Mouse (Mus musculus) frontal cortex, postnatal 14 days (tissue): ENCODE results near the gene Msx1.

Experiments
- DNase-seq, 2 experiments: peaks; one replicate each; pipeline ENCODE4 v3.0.0; 2022; ENCODE audit warnings: low spot score in 2 of 2

The Msx1 gene

DNA sequence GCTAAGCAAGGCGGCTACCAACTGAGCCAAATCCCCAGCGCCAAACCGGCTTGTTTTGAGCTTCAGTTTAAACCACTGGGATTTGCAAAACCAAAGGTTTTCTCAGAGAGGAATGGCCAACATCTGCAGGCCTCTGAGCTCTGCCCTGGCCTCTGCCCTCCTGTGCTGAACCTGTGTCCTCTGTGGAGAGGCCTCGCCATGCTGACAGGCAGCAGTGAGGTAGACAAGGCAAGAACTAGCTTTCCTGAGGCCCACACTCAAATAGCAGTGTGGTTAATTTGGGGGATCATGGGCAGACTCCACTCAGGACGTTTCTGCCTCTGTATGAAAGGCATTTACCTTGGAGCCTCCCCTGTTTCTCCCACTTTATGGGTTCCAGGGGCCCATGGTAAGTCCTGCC is 27.6 kb downstream of the Msx1 start:
- no peak for DNase-seq

DNA sequence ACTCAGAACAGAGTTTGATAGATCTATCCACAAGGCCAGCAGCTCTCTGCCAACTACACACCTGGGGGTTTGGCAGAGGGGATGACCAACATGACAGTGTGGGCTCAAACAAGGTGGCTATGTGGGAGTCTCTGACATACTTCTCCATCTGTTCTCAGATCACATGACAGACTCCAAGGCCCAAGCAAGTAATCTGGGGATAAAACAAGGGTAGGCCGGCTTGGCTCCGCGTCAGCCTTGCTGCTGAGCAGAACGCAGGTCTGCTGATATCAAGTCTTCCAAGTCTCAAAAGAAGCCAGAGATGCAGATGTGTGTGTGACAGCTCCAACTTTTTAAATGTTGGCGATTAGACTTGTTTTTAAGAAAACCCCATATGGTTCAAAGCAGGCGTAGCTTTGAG is 28.7 kb downstream of the Msx1 start:
- DNase-seq: no peak

DNA sequence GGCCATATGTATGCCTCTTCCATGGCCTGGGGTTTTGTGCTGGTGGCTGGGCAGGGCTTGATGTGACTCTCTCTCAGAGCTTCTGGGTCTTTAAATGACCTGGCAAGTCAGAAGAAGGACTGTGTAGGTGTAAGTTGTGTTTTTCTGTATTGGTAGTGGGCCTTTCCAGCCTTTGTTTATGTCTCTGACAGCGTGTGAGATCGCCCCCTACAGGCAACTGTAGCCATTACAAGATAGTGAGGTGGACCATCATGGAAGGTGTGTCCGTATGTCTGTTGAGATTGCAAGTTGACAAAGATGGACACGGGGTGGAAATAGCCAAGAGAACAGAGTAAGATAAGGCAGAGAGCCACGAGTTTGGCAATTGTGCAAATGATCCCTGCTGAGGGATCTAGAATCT is 32.2 kb downstream of the Msx1 start:
- DNase-seq: no peak

DNA sequence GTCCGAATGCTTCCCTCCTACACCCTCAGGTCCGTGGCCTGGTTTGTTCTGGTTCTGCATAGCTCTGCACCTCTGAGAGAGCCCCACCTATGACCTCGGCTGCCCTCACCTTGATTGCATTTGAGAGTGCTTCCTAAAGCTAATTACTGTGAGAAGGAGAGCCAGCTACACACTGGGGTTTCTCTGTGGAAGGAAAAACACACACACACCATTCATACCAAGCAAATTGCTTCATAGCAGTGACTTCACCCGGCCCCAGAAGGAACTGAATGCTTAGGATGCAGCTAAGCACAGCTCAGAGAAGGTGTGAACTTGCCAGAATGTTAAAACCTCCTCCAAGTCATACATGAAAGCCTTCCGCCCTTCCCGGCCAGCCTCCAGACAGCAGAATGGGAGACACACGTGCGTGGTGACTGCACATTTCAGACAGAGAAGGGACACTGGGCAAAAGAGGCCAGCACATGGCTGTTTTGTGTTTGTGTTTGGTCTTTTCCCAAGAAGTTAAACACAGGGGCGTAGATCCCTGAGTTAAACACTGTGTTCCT is 39.5 kb downstream of the Msx1 start:
- no peak for DNase-seq

DNA sequence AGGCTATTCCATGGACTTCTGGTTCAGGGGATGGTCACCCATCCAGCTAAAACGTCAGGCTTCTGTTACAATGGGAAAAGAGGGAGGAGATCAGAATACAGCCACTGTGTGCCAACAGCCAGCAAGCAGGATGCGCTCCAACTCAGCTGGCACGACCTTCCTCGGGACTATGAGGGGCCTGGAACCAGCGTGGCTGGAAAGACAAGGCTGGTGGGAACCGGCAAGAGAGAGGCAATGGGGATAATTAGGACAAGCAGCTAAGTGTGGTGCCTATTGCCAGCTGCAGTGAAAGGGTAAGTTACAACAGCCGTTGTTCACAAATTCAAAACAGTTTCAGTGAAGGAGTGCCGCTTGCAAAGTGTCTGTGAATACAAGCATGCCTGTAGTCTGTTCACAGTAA is 41.1 kb downstream of the Msx1 start:
- DNase-seq: peak in 1 of 2 experiments; percentile 21

DNA sequence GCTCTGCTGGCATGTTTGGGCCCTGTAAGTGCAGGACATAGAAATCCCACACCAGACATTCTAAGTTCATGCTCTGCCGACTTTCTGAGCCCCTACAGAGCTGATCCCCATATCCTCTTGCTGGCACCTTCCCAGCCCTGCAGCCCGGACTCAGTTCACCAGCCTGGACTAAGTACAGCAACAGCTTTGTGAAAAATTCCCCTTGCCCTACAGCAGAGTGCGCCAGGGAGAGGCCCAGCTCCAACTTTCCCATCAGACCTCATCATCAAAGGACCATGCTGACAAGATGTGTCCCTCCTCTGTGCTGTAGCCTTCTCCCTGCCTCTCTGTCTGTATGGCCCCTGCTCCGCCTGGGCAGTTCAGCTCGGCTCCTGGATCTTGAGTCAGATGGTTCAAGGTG is 48.7 kb downstream of the Msx1 start:
- no peak for DNase-seq

DNA sequence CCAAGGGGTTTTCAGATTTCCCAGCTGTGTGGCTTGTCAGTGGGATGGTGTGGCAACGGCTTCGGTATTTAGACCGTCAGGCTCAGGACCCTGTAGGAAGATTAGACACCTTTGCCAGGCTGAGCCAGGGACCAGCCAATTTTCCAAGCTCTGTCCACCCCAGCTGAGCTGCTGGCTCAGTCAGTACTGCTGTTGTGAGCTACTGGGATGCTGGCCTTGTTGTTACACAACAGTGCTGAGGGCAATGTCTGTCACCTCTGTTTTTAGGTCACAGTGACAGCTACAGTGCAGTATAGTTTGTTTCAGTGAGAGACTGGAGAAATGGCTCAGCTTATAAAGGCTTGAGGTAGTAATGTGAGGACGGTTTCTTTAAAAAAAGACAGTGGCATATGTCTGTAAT is 50.4 kb downstream of the Msx1 start:
- no peak for DNase-seq

DNA sequence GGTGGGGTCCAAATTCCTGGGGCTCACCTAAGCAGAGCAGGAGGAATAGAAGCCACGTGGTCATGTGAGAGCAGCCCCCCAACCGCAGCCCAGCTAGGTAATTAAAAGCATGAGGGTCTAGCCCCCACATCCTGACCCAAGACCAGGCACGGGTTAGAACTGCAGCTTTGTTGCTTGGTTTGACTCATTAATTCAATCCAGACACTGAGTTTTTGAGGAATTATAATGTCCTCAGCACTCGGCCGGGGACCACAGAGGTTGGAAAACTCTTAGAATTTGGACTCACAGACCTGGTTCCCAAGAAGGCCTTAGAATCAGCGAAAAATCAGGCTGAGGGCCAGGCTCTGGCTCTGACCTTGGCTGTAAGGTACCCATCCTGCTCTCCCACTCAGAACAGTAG is 53.5 kb downstream of the Msx1 start:
- DNase-seq: no peak
